ENCODE assay signal across 9 mouse cellular contexts in the genomic region with DNA sequence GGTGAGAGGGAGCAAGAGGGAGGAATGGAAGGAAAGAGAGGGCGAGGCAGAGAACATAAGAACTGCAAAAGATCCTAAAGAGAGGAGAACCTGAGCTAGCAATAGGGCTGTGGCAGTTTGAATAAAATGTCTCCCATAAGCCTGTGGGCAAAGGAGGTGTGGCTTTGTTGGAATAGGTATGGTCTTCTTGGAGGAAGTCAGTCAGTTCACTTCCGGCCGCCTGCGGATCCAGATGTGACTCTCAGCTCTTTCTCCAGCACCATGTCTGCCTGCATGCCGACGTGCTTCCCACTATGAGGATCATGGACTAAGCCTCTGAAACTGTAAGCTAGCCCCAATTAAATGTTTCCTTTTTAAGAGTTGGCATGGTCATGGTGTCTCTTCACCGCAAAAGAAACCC. TPM values are rescaled to one million over a fixed set of nuclear protein-coding genes. Genes with fewer than 3 reads are reported as not detected.
DNase-seq lines count a peak whose midpoint lies in the region; ATAC-seq and TF ChIP-seq lines count a peak whose summit lies in the region.
"Had no signal": no experiment of that assay in that cellular context is flagged by ENCODE, and none has a peak within 500 bp of the region (broad histone marks: within the 10 kb centered on the region; RNA-seq: fewer than 3 reads in every experiment).

A gene (plus strand): TSS at position 204 of the 400 bp plus-strand sequence.

- DNase-seq in left cerebral cortex, adult 2 months (ENCODE audit: extremely low spot score in 1 of 2, low spot score in 2 of 2) = no peak
- DNase-seq in left cerebral cortex, adult 11 months (ENCODE audit: low spot score) = no peak
- DNase-seq in embryonic facial prominence, embryonic 14.5 days (ENCODE audit: low spot score) = no peak
- DNase-seq in heart, postnatal 4 days = no peak
- DNase-seq in midbrain, embryonic 11.5 days (ENCODE audit: low spot score, missing footprints) = peak; percentile 41
- DNase-seq in MN1 (ENCODE audit: low spot score) = no peak
- DNase-seq in ovary, postnatal 14 days (ENCODE audit: low spot score) = no peak
- DNase-seq in T-cell, adult 2 months (ENCODE audit: low spot score) = no peak

- no peaks in the 10 kb centered on the region for H3K4me1 ChIP-seq in embryonic facial prominence, embryonic 14.5 days (ENCODE audit: control insufficient read depth, insufficient read depth, low read length)
- H3K4me1 ChIP-seq in midbrain, embryonic 11.5 days (ENCODE audit: control insufficient read depth, insufficient read depth, low read length) = no peaks in the 10 kb centered on the region
- H3K4me1 ChIP-seq: megakaryocyte, embryonic 14.5 days had no signal

- ATAC-seq in embryonic facial prominence, embryonic 14.5 days (ENCODE audit: low read depth) = no peak
- ATAC-seq in midbrain, embryonic 11.5 days (ENCODE audit: low FRiP score) = no peak

- intact Hi-C loops in left cerebral cortex, adult 2 months (cut with DNase I) = loop anchor here (5.0 kb wide), 1 partner anchor 94 kb away; no protein-coding TSS in a partner anchor

- TF ChIP-seq CTCF in left cerebral cortex, adult 2 months (IDR thresholded peaks at IDR 0.05) = no peak

- no peak within 1 kb of the TSS for H3K4me2 ChIP-seq in embryonic facial prominence, embryonic 14.5 days (ENCODE audit: low read depth, low read length)
- H3K4me2 ChIP-seq in midbrain, embryonic 11.5 days = no peak within 1 kb of the TSS

- H3K27me3 ChIP-seq in embryonic facial prominence, embryonic 14.5 days (replicated peaks; ENCODE audit: control insufficient read depth, insufficient read depth, low read length) = no peaks in the 10 kb centered on the region
- H3K27me3 ChIP-seq in midbrain, embryonic 11.5 days (ENCODE audit: control insufficient read depth, insufficient read depth, low read length) = no peaks in the 10 kb centered on the region

- H3K9ac ChIP-seq in embryonic facial prominence, embryonic 14.5 days (ENCODE audit: low read depth, low read length) = no peak within 1 kb of the TSS
- H3K9ac ChIP-seq in midbrain, embryonic 11.5 days (ENCODE audit: low read length) = no peak within 1 kb of the TSS

- no peaks in the 10 kb centered on the region for H3K9me3 ChIP-seq in embryonic facial prominence, embryonic 14.5 days (ENCODE audit: control insufficient read depth, low read length)
- H3K9me3 ChIP-seq in midbrain, embryonic 11.5 days (ENCODE audit: control insufficient read depth, low read length) = no peaks in the 10 kb centered on the region

- H3K4me3 ChIP-seq in left cerebral cortex, adult 2 months = no peak within 1 kb of the TSS
- no peak within 1 kb of the TSS for H3K4me3 ChIP-seq in embryonic facial prominence, embryonic 14.5 days (ENCODE audit: low read depth, low read length)
- H3K4me3 ChIP-seq in midbrain, embryonic 11.5 days (ENCODE audit: low read depth, low read length) = no peak within 1 kb of the TSS
- H3K4me3 ChIP-seq: megakaryocyte, embryonic 14.5 days had no signal

- H3K36me3 ChIP-seq in embryonic facial prominence, embryonic 14.5 days (ENCODE audit: control insufficient read depth, insufficient read depth, low read length) = no peaks in the 10 kb centered on the region
- no peaks in the 10 kb centered on the region for H3K36me3 ChIP-seq in midbrain, embryonic 11.5 days (ENCODE audit: control insufficient read depth, insufficient read depth, low read length)

- H3K27ac ChIP-seq in left cerebral cortex, adult 2 months = no peak within 1 kb of the TSS
- no peak within 1 kb of the TSS for H3K27ac ChIP-seq in embryonic facial prominence, embryonic 14.5 days (replicated peaks; ENCODE audit: low read depth, low read length)
- H3K27ac ChIP-seq in midbrain, embryonic 11.5 days (ENCODE audit: low read depth, low read length) = no peak within 1 kb of the TSS

- WGBS in embryonic facial prominence, embryonic 14.5 days = 94% methylated on average over 7 of the region's 7 CpGs
- 88% methylated on average over 7 of the region's 7 CpGs for WGBS in midbrain, embryonic 11.5 days

RNA-seq across cellular contexts. Expression of the gene that starts here (rescaled TPM):
- total RNA-seq in left cerebral cortex, adult 2 months (2021) = 100 to 1,000 TPM; 117 to 118 TPM
- 18.0 and 20.9 TPM in 2 replicates for polyA plus RNA-seq in embryonic facial prominence, embryonic 14.5 days (2014; fragmentation: Nextera tagmentation; extraction: Ambion mirVana)
- 10 to 100 TPM; 38.7 to 39.5 TPM for total RNA-seq in heart, postnatal 4 days (2021)
- 13.5 and 16.3 TPM in 2 replicates for polyA plus RNA-seq in midbrain, embryonic 11.5 days (2014; fragmentation: Nextera tagmentation; extraction: Ambion mirVana)
